ENCODE assay signal across 28 mouse cellular contexts in genomic region chr16:38350939-38351338, GRCm38 (mm10). TPM values are rescaled to one million over a fixed set of nuclear protein-coding genes. Genes with fewer than 3 reads are reported as not detected.
A peak's percentile ranks its signal among the peaks of the same experiment; 100 is the strongest.
DNase-seq lines count a peak whose midpoint lies in the region; ATAC-seq and TF ChIP-seq lines count a peak whose summit lies in the region.
"Had no signal": no experiment of that assay in that cellular context is flagged by ENCODE, and none has a peak within 500 bp of the region (broad histone marks: within the 10 kb centered on the region; RNA-seq: fewer than 3 reads in every experiment).

No protein-coding gene starts in this region.

- no peak for TF ChIP-seq EP300 in stomach, postnatal 0 days (optimal IDR thresholded peaks at IDR 0.05)

- peaks cover 31% of the 10 kb centered on the region for H3K36me3 ChIP-seq in heart, embryonic 12.5 days
- peaks cover 42% of the 10 kb centered on the region for H3K36me3 ChIP-seq in heart, embryonic 14.5 days (ENCODE audit: control insufficient read depth, insufficient read depth, low read length)
- H3K36me3 ChIP-seq in liver, embryonic 12.5 days, result peaks cover 65% of the 10 kb centered on the region
- H3K36me3 ChIP-seq in stomach, postnatal 0 days (ENCODE audit: control insufficient read depth, insufficient read depth, low read length), result peaks cover 4% of the 10 kb centered on the region; the same call in 1 of the 2 replicates

- H3K27ac ChIP-seq in heart, embryonic 12.5 days (ENCODE audit: poor library complexity, severe bottlenecking), result peak overlapping the region; percentile 94
- peak overlapping the region; percentile 85 for H3K27ac ChIP-seq in heart, embryonic 14.5 days (replicated peaks in 1 of 2; ENCODE audit: control insufficient read depth in 1 of 2, insufficient read depth in 1 of 2, low read depth in 2 of 2, low read length in 2 of 2)
- peak overlapping the region; percentile 90 for H3K27ac ChIP-seq in liver, embryonic 12.5 days
- no peak overlapping the region for H3K27ac ChIP-seq in stomach, postnatal 0 days (replicated peaks)
- H3K27ac ChIP-seq: embryonic facial prominence, embryonic 15.5 days; hindbrain, embryonic 12.5 days; kidney, embryonic 15.5 days; limb, embryonic 12.5 days; midbrain, embryonic 13.5 days had no signal

- no peaks in the 10 kb centered on the region for H3K9me3 ChIP-seq in heart, embryonic 12.5 days (replicated peaks)
- no peaks in the 10 kb centered on the region for H3K9me3 ChIP-seq in heart, embryonic 14.5 days (ENCODE audit: control insufficient read depth, low read length)
- no peaks in the 10 kb centered on the region for H3K9me3 ChIP-seq in liver, embryonic 12.5 days (replicated peaks)
- H3K9me3 ChIP-seq in stomach, postnatal 0 days (ENCODE audit: control insufficient read depth, low read length), result no peaks in the 10 kb centered on the region
- H3K9me3 ChIP-seq: embryonic facial prominence, embryonic 15.5 days; hindbrain, embryonic 12.5 days; kidney, embryonic 15.5 days; limb, embryonic 12.5 days; megakaryocyte, embryonic 14.5 days; midbrain, embryonic 13.5 days had no signal

- H3K4me1 ChIP-seq in heart, embryonic 12.5 days (replicated peaks), result peaks cover 53% of the 10 kb centered on the region
- H3K4me1 ChIP-seq in heart, embryonic 14.5 days (ENCODE audit: control insufficient read depth in 2 of 2, insufficient read depth in 2 of 2, low read length in 2 of 2), result peaks cover 17 to 60% of the 10 kb centered on the region in 2 experiments
- peaks cover 68% of the 10 kb centered on the region for H3K4me1 ChIP-seq in liver, embryonic 12.5 days
- no peaks in the 10 kb centered on the region for H3K4me1 ChIP-seq in stomach, postnatal 0 days (replicated peaks; ENCODE audit: control insufficient read depth, insufficient read depth)

- peak overlapping the region; percentile 39; the same call in 1 of the 2 replicates for H3K4me2 ChIP-seq in heart, embryonic 12.5 days
- H3K4me2 ChIP-seq in heart, embryonic 14.5 days (ENCODE audit: low read length), result peak overlapping the region; percentile 36
- H3K4me2 ChIP-seq in liver, embryonic 12.5 days, result peak overlapping the region; percentile 80
- no peak overlapping the region for H3K4me2 ChIP-seq in stomach, postnatal 0 days (replicated peaks; ENCODE audit: low read depth)
- H3K4me2 ChIP-seq: embryonic facial prominence, embryonic 15.5 days; hindbrain, embryonic 12.5 days; kidney, embryonic 15.5 days; limb, embryonic 12.5 days; midbrain, embryonic 13.5 days had no signal

- H3K9ac ChIP-seq in heart, embryonic 12.5 days, result peak overlapping the region; percentile 48; the same call in 1 of the 2 replicates
- peak overlapping the region; percentile 3; the same call in 1 of the 2 replicates for H3K9ac ChIP-seq in heart, embryonic 14.5 days (ENCODE audit: low read length)
- no peak overlapping the region for H3K9ac ChIP-seq in liver, embryonic 12.5 days
- no peak overlapping the region for H3K9ac ChIP-seq in stomach, postnatal 0 days (ENCODE audit: low read length)
- H3K9ac ChIP-seq: embryonic facial prominence, embryonic 15.5 days; hindbrain, embryonic 12.5 days; kidney, embryonic 15.5 days; limb, embryonic 12.5 days; midbrain, embryonic 13.5 days had no signal

- no peak overlapping the region for H3K4me3 ChIP-seq in heart, embryonic 12.5 days
- H3K4me3 ChIP-seq in heart, embryonic 14.5 days (ENCODE audit: control insufficient read depth in 1 of 2, insufficient read depth in 1 of 2, low read depth in 1 of 2, low read length in 2 of 2), result no peak overlapping the region
- H3K4me3 ChIP-seq in liver, embryonic 12.5 days, result peak overlapping the region; percentile 1; the same call in 1 of the 2 replicates
- no peak overlapping the region for H3K4me3 ChIP-seq in stomach, postnatal 0 days (ENCODE audit: low read depth, low read length)
- H3K4me3 ChIP-seq: embryonic facial prominence, embryonic 15.5 days; hindbrain, embryonic 12.5 days; kidney, embryonic 15.5 days; limb, embryonic 12.5 days; megakaryocyte, embryonic 14.5 days; midbrain, embryonic 13.5 days had no signal

- peak; percentile 7; the same call in 1 of the 2 replicates for TF ChIP-seq CTCF in stomach, postnatal 0 days (IDR thresholded peaks at IDR 0.05; ENCODE audit: low read depth)

- WGBS in heart, embryonic 12.5 days, result 31% methylated on average over 6 of the region's 6 CpGs
- 27% methylated on average over 6 of the region's 6 CpGs for WGBS in heart, embryonic 14.5 days
- WGBS in liver, embryonic 12.5 days (ENCODE audit: insufficient replicate concordance), result 69% methylated on average over 6 of the region's 6 CpGs
- 58% methylated on average over 6 of the region's 6 CpGs for WGBS in stomach, postnatal 0 days

- no peak for DNase-seq in heart, adult 8-10 months (ENCODE audit: low spot score)
- DNase-seq in stomach, postnatal 0 days (ENCODE audit: low spot score), result no peak
- DNase-seq in adrenal gland, postnatal 25 days, result no peak
- DNase-seq in kidney, adult 8-10 months, result no peak
- DNase-seq: adrenal gland, adult 8-10 months; B cell, adult 2 months; cerebellum, adult 8-10 months; cerebellum, postnatal 36 days; gastrocnemius, postnatal 10 days; kidney, postnatal 36 days had no signal

- H3K27me3 ChIP-seq in heart, embryonic 12.5 days (replicated peaks), result no peaks in the 10 kb centered on the region
- no peaks in the 10 kb centered on the region for H3K27me3 ChIP-seq in heart, embryonic 14.5 days (ENCODE audit: control insufficient read depth, insufficient read depth, low read length)
- no peaks in the 10 kb centered on the region for H3K27me3 ChIP-seq in liver, embryonic 12.5 days (replicated peaks)
- no peaks in the 10 kb centered on the region for H3K27me3 ChIP-seq in stomach, postnatal 0 days (ENCODE audit: control insufficient read depth, insufficient read depth, low read length)
- H3K27me3 ChIP-seq: embryonic facial prominence, embryonic 15.5 days; hindbrain, embryonic 12.5 days; kidney, embryonic 15.5 days; limb, embryonic 12.5 days; megakaryocyte, embryonic 14.5 days; midbrain, embryonic 13.5 days had no signal

- ATAC-seq in heart, embryonic 12.5 days (ENCODE audit: insufficient number of reproducible peaks, low FRiP score), result no peak
- ATAC-seq in heart, embryonic 14.5 days (ENCODE audit: insufficient number of reproducible peaks, insufficient read depth, low FRiP score, low read depth), result no peak
- ATAC-seq in liver, embryonic 12.5 days, result no peak
- ATAC-seq in stomach, postnatal 0 days (ENCODE audit: low FRiP score, low TSS enrichment), result no peak
- ATAC-seq: activated CD4-positive, CD25-positive, alpha-beta regulatory T cell, adult 4 months; forebrain, embryonic 16.5 days; midbrain, embryonic 13.5 days had no signal

RNA-seq across cellular contexts. Expression of gene Gm21987, which starts 4.1 kb away (rescaled TPM):
- 2.5 and 3.8 TPM in 2 replicates for polyA plus RNA-seq in heart, embryonic 12.5 days (2016; fragmentation: Nextera tagmentation; extraction: Ambion mirVana)
- total RNA-seq in heart, adult 8-10 months (2022), result not detected
- 4.4 and 4.9 TPM in 2 replicates for polyA plus RNA-seq in heart, embryonic 14.5 days (2014; fragmentation: Nextera tagmentation; extraction: Ambion mirVana)
- not detected in 2 replicates for polyA plus RNA-seq in liver, embryonic 12.5 days (2016; fragmentation: Nextera tagmentation; extraction: Ambion mirVana)
- not detected in 2 replicates for polyA plus RNA-seq in stomach, postnatal 0 days (2015; fragmentation: Nextera tagmentation; extraction: Ambion mirVana)
- not detected in 2 replicates for total RNA-seq in adrenal gland, postnatal 25 days (2021)
- total RNA-seq: gastrocnemius, postnatal 10 days; granulocyte monocyte progenitor cell, adult 5-6 weeks; left cerebral cortex, postnatal 14 days; monocyte, adult 5-6 weeks; neutrophil, adult 5-6 weeks had no signal
- polyA plus RNA-seq: activated CD4-positive, CD25-positive, alpha-beta regulatory T cell, adult 4 months; embryonic facial prominence, embryonic 15.5 days; forebrain, embryonic 16.5 days; hindbrain, embryonic 12.5 days; kidney, embryonic 15.5 days; limb, embryonic 12.5 days; lung, adult 2 months; midbrain, embryonic 13.5 days; small intestine, adult 2 months; urinary bladder, adult 2 months had no signal

RNA-seq across cellular contexts. Expression of gene Cox17, which starts 4.1 kb away (rescaled TPM):
- 301 and 307 TPM in 2 replicates for polyA plus RNA-seq in heart, embryonic 12.5 days (2016; fragmentation: Nextera tagmentation; extraction: Ambion mirVana)
- 100 to 1,000 TPM; 269 to 387 (median 331) TPM for total RNA-seq in heart, adult 8-10 months (2022)
- 337 TPM in 2 replicates for polyA plus RNA-seq in heart, embryonic 14.5 days (2014; fragmentation: Nextera tagmentation; extraction: Ambion mirVana)
- 404 and 417 TPM in 2 replicates for polyA plus RNA-seq in liver, embryonic 12.5 days (2016; fragmentation: Nextera tagmentation; extraction: Ambion mirVana)
- polyA plus RNA-seq in stomach, postnatal 0 days (2015; fragmentation: Nextera tagmentation; extraction: Ambion mirVana), result 301 and 327 TPM in 2 replicates
- total RNA-seq in adrenal gland, postnatal 25 days (2021), result 271 and 273 TPM in 2 replicates

RNA-seq across cellular contexts. Expression of gene Maats1, which starts 9.0 kb away (rescaled TPM):
- polyA plus RNA-seq in heart, embryonic 12.5 days (2016; fragmentation: Nextera tagmentation; extraction: Ambion mirVana), result 0.09 TPM in 1 of 2 replicates, not detected in the other
- not detected for total RNA-seq in heart, adult 8-10 months (2022)
- 0.15 TPM in 1 of 2 replicates, not detected in the other for polyA plus RNA-seq in heart, embryonic 14.5 days (2014; fragmentation: Nextera tagmentation; extraction: Ambion mirVana)
- 0.05 TPM in 1 of 2 replicates, not detected in the other for polyA plus RNA-seq in liver, embryonic 12.5 days (2016; fragmentation: Nextera tagmentation; extraction: Ambion mirVana)
- polyA plus RNA-seq in stomach, postnatal 0 days (2015; fragmentation: Nextera tagmentation; extraction: Ambion mirVana), result 0.27 and 0.44 TPM in 2 replicates
- total RNA-seq in adrenal gland, postnatal 25 days (2021), result 0.36 and 0.48 TPM in 2 replicates
- total RNA-seq: granulocyte monocyte progenitor cell, adult 5-6 weeks; monocyte, adult 5-6 weeks; neutrophil, adult 5-6 weeks had no signal

RNA-seq across cellular contexts. Expression of gene Popdc2, which starts 11.1 kb away (rescaled TPM):
- polyA plus RNA-seq in heart, embryonic 12.5 days (2016; fragmentation: Nextera tagmentation; extraction: Ambion mirVana), result 308 and 330 TPM in 2 replicates
- total RNA-seq in heart, adult 8-10 months (2022), result 100 to 1,000 TPM; 451 to 631 (median 553) TPM
- polyA plus RNA-seq in heart, embryonic 14.5 days (2014; fragmentation: Nextera tagmentation; extraction: Ambion mirVana), result 364 and 390 TPM in 2 replicates
- 20.3 and 24.8 TPM in 2 replicates for polyA plus RNA-seq in liver, embryonic 12.5 days (2016; fragmentation: Nextera tagmentation; extraction: Ambion mirVana)
- 10.4 and 11.5 TPM in 2 replicates for polyA plus RNA-seq in stomach, postnatal 0 days (2015; fragmentation: Nextera tagmentation; extraction: Ambion mirVana)
- 1.5 TPM in 2 replicates for total RNA-seq in adrenal gland, postnatal 25 days (2021)
- total RNA-seq: granulocyte monocyte progenitor cell, adult 5-6 weeks; monocyte, adult 5-6 weeks had no signal

RNA-seq across cellular contexts. Expression of gene Nr1i2, which starts 56.3 kb away (rescaled TPM):
- not detected in 2 replicates for polyA plus RNA-seq in heart, embryonic 12.5 days (2016; fragmentation: Nextera tagmentation; extraction: Ambion mirVana)
- not detected for total RNA-seq in heart, adult 8-10 months (2022)
- not detected in 2 replicates for polyA plus RNA-seq in heart, embryonic 14.5 days (2014; fragmentation: Nextera tagmentation; extraction: Ambion mirVana)
- 1.4 and 1.8 TPM in 2 replicates for polyA plus RNA-seq in liver, embryonic 12.5 days (2016; fragmentation: Nextera tagmentation; extraction: Ambion mirVana)
- 10.6 and 13.6 TPM in 2 replicates for polyA plus RNA-seq in stomach, postnatal 0 days (2015; fragmentation: Nextera tagmentation; extraction: Ambion mirVana)
- not detected in 2 replicates for total RNA-seq in adrenal gland, postnatal 25 days (2021)
- total RNA-seq: gastrocnemius, postnatal 10 days; granulocyte monocyte progenitor cell, adult 5-6 weeks; left cerebral cortex, postnatal 14 days; monocyte, adult 5-6 weeks; neutrophil, adult 5-6 weeks had no signal
- polyA plus RNA-seq: activated CD4-positive, CD25-positive, alpha-beta regulatory T cell, adult 4 months; embryonic facial prominence, embryonic 15.5 days; forebrain, embryonic 16.5 days; hindbrain, embryonic 12.5 days; limb, embryonic 12.5 days; midbrain, embryonic 13.5 days had no signal

Comparison
In these comparisons a context has a peak if more than half of its experiments do, and no peak if none do; other contexts are left out.
1. H3K9ac ChIP-seq: peak in heart, embryonic 12.5 days (single experiment) and heart, embryonic 14.5 days (single experiment); none in liver, embryonic 12.5 days (single experiment) and stomach, postnatal 0 days (single experiment).